Mouse (Mus musculus) CD4-positive, CD25-positive, alpha-beta regulatory T cell, adult 2 months (primary cell): Measurements from ENCODE around the gene Galnt5.

Experiments used
- DNase-seq: peaks from one replicate; pipeline ENCODE4 v3.0.0-alpha.2; 2012; ENCODE audit warnings: low read depth, low spot score

Gene Galnt5

DNA sequence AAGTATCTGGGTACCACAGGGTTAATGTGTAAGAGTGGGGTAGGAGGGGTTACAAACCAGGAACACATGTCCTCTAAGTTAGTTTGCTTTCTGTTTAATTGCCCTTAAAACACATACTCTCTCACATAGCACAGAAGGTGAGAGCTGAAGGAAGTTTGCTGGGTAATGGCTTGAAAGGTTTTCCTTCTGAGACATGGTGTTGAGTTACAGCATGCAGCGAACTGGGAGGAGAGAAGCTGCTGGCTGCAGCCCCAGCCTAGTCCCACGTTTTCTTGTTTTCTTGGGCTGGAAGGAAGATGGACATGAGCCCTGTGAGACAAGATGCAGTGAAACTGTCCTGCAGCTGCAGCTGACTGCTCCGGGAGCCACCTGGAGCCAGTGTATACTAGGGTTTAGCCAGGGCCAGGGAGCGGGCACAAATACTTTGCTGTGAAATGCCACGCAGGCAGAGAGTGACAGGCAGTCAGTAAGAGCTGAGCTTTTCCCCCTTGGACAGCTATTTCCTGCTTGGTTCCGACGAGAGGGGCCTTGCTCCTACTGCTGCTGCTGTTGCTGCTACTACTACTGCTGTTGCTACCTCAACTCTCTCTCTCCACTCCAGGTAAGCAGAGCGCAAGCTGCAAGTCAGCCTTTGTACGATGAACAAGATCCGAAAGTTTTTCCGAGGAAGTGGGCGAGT, at the start of gene Galnt5:
TSS of gene Galnt5 (plus strand) at position 133 of the 679 bp plus-strand sequence.
- no peak for DNase-seq

DNA sequence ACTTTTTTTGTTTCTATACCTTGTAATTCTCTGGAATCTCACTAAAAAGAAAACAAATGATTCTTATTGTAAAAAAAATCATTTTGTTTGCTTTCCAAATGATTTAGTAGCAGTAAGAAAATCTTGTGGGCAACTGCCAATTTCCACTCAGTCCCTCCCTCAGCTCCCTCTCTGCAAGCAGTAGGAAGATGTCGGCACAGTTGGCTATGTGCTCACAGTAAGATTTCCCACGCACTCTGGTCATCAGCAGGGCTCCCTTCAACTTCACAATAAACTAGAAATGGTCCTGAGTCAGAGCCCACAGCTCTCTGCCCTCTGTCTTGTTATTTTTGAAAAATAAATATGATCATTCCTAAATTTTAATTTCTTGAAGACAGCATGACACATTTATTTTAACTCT, 46.1 kb upstream of the Galnt5 start:
- DNase-seq = no peak

DNA sequence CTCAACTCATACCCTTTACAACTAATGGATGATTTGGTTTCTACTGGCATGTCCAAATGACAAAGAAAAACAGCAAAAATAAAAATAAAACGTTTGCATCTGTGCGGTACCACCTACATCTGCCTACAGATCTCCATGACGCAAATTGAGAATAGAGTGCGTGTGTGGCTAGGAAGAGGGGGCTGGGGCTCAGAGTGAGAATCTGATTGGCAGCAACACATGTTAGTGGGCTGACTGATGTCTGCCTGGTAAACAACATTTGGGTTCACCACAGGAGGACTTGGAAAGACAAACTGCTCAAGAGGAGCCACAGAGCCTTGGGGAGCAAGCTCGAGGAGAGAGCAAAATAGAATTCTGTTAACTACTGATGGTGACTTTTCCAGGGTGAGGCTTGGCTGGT, 36.9 kb upstream of the Galnt5 start:
- no peak for DNase-seq

DNA sequence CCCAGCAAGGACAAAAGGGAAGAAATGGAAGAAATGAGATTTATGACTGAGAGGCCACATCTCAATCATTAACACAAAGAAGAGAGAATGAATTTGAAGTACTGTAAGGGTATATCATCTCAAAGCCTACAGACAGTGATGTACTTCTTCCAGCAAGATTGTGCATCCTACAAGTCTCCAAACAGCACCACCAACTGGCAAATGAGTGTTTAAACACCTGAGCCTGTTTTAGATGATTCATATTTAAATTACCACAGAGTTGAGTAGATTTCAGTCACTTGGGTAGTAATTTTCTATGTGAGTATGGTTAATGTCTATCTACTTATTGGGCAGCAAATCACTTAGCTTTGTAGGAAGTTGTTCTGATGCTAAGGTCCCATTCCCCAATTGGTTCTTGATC, 15.4 kb upstream of the Galnt5 start:
- no peak for DNase-seq

DNA sequence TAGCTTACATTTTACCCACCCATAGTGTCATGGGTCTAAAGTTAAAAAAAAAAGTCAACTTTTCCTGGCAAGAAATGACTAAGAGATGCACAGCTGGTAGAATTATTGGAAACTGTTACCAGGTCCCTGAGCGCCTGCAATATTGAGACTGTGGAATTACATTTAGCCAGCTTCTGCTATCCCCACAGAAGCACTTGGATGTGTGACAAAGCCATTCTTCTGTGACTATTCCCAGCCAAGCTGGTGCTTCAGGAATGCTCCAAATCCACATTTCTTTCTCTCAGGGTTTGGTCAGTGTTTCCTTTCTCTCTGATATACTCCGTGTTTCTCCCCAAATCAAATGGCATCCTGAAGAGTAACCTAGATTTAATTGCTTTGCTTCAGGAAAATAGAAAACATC, 6.6 kb upstream of the Galnt5 start:
- no peak for DNase-seq

DNA sequence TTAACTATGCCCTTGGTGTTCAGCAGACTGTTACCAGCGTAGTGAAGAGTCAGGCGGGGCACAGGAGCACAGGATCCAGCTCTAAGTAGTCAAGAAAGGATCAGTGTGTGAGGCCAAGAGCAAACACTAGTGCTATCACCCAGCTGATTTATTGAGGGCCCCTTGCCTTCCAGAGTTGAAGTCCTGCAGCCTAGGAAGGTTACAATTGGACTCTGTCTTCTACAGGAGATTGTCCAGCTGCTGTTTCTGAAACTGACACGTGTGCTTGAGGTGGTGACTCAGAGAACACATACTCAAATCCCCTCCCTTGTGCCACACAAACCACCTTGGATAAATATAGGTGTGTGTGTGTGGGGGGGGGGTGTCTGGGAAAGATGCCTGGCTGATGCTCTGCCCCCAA, 3.8 kb downstream of the Galnt5 start:
- DNase-seq = no peak

DNA sequence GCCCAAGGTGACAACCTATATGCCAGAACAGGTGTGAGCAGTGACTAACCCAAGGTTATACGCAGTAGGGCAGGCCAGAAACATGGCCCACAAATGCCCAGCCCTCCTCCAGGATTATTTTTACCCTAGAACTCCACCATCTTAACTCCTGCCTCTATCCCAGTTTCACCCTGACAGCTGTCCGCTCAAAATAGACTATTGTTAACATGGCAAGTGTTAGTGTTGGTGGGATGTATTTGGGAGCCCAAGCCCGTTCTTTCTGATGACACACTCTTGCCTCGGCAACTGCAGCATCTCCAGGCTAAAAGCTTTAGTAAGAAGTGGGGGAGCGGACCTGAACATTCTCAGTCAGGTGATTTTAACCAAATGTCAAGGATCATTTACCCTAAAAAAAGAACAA, 9.4 kb downstream of the Galnt5 start:
- no peak for DNase-seq

DNA sequence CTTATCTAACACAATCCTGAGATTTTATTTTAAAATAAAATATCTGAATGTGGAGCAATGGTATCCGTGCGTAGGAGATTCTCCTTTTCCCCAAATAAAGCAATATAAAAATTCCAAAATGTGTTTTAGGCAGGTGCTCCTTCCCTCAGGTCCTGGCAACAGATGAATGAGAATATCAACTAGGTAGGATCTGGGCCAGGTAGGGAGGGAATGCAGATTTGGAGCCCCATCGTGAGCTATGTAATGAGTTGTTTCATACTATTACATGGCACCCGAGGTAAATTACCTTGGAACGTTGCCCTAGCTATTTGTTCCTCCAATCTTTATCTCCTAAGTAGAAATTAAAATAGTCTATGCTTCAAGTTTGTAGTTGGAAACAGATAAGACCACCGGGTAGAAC, 25.9 kb downstream of the Galnt5 start:
- DNase-seq = no peak

DNA sequence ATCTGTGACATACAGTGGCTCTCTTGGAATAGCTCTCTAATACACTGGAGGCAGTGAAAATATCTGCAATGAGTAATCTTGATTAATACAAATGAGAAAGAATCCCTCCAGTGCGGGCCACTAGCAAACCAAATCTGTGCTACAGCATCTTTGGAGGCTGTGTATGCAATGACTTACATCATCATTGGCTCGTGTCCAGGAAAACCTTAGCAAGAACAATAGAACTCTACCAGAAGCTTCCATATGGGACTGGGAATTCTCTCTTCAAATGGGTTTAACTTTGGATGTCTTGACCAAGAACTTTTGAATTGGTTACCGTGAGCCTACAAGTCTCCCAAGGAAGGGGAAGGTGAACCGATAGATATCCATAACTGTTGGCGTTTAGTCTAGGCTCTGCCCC, 29.1 kb downstream of the Galnt5 start:
- no peak for DNase-seq

DNA sequence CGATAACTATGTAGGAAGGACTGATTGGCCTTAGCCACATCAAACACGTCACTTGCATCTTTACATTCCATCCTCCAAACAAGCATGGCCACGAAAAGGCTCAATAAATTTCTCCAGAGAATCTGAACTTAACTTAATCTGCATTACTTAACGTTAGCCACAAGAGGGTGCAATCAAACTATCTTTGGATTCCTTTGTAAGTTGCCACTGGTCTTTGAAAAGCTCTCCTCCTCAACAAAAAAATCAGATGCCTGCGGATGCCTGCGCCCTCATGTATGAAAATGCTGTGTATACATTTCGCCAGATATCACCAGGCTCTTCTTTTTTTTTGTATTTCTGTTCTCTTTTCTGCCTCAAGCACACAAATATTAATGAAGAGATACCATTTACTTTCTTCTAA, 31.7 kb downstream of the Galnt5 start:
- DNase-seq = peak; percentile 80

DNA sequence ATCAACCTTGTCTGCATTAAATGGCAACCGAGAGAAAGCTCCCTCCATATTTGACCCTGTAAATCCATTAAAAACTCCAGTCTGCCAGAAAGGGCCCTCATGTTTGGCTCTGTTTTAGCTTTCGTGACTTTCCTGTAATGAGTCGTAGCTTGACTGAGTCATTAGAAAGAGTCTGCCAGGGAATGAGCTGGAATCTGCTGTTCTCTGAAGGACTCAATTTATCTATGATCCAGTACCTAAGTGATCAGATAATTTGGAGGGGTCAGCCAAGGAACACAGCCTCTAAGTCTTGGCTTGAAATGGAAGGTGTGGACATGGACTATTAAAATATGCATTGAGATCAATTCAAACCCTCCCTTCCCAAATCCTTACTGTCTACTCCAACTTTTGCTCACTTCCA, 33.7 kb downstream of the Galnt5 start:
- no peak for DNase-seq

DNA sequence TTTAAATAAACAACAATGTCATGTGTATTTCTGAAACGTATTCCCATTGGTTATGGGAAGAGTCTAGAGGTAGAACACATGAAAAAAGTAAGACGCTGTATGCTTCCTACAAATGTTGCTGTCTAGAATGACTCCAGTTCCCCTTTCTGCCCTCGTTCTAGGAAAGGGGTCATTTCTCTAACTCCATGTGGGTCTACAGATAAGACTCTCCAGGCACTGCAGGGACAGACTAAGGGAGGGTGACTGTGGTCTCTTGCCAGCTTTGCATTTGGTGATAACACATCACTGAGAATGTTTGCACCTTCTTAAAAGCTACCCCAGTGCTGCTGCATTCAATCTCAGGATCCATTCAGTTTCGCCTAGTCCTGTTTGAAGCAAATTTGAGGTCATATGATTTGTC, 38.0 kb downstream of the Galnt5 start:
- no peak for DNase-seq

DNA sequence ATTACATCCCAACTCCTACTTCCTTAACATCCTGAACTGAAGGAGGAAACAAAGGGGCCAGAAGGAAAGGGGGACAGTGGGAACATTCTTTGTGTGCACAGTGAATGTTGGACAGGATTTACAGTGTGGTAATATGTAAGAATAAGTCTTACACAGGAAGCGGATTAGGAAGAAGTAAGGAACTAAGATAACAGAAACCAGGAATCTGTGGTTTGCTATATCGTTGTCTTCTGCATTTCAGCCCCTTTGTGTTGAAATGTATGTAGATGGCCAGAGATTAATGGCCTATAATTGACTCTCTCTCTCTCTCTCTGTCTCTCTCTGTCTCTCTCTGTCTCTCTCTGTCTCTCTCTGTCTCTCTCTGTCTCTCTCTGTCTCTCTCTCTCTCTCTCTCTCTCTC, 39.2 kb downstream of the Galnt5 start:
- no peak for DNase-seq

DNA sequence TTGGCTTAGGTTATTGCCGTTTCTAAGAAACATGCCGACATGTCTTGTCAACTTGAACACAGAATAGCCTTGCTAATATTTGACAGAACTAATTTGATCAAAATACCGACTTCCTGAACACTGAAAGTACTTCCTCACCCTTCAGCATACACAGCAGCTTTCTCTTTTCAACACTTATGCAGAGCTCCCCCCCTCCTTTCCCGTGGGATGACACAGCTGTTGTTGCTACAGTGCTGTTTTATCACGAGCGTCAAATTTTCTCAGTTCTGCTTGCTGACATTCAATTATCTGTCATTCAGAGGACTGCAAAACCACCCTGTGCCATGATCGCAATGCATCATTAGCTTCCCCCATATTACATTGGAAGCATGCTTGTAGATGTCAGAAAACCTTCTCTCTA, 44.2 kb downstream of the Galnt5 start:
- DNase-seq = no peak

DNA sequence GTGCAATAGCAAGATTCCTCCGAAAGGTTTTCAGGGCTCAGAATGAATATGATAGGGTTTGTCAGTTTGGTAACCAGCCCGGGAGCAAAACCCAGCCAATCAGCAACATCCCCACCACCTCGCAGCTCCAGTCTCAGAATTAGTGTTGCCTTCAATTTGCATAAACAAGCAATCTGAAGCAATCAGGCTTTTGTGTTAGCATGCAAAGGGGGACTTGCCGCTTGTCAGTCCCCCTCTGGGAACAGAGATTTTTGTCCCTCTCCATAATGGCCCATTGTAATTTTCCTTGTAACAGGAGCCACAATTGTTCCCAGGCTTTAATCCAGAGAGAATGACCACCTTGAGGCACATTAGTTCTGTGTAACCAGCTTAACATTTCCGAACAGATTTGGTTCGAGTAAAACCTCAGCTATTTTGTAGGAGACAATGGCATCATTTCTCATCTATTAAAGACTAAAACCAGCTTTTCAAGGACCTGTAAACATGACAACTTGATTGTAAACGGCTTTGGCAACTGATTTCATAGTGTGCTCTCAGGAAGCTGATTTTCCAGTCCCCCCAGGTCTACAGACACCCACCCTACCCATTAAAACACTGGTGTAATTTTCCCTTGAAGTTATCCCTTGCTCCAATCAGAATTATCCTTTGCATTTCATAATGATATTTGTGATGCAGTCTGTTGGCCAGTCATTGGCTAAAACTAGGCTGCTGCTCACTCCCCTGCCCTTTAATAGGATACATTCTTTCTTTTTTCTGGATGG, 55.3 kb downstream of the Galnt5 start, which contains the start of gene Ermn:
TSS of gene Ermn (minus strand) at position 44 of the 761 bp plus-strand sequence.
- DNase-seq = no peak

DNA sequence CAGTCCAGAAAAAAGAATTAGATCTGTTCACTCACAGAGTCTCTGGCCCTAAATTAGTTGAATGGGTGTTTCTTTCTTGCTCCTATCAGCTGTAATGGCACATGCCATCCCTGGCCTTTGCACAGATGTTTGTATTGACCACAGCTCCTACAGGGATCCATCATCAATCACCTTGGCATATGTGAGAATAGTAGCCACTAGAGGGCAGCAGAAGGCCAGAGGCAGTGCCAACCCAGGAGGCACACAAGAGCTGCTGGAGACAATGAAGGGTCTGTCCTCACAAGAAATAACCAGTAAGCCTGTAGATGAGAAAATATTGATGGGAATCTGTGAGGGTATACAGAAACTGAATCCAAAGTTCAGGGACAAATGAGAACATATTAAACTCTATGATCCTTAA, 57.7 kb downstream of the Galnt5 start:
- peak; percentile 87 for DNase-seq

DNA sequence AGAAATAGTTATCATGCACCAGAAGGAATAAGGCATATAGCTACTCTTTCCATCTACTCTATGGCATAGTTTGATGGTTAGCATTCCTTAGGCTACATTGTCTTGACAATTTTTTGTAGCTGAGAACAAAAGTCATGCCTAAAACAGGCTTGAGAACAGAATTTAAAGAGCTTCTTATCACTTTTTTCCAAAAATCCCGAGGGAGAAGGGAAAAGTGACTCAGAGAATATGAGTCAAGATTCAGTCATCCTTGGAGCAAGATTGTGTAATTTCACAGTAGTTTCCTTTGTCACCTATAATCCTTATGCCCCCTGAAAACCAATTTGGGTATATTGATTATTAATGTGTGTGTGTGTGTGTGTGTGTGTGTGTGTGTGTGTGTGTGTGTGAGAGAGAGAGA, 82.2 kb downstream of the Galnt5 start:
- no peak for DNase-seq

DNA sequence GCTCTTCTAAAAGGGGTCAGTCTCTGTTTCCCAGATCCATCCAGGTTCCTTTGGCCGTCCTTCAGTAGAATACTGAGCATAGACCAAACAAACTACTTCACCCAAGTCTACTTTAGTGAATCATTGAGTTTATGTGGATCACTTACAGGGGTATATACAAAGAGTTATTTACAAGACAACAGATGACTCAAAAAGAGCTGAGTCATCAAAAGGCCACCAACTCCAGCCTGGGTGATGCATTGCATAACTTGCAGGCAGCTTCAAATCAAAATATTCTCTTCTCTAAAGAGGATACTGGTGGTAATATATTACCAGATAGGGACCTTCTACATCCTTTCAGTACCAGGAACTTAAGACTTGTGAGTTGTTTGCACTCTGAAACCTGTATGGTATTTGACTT, 88.7 kb downstream of the Galnt5 start:
- DNase-seq = no peak

DNA sequence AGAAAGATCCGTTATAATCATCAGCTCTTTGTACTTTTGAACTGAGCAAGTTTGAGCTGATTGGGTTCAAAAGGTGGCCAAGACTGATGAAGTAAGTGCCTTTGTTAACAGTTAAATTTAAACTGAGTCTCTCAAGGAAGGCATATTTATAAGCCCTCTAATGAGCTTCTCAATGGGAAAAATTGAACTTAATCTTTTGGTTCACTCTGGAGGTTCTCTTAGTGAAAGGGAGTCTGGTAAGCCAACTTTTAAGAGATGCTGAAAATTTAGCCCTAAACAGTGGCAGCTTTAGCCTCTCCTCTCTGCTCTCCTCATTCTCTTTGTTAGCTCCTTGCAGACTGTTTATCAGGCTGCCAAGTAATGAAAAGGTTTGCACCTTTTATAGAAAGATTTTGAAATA, 97.1 kb downstream of the Galnt5 start:
- DNase-seq = no peak
